Mouse (Mus musculus) midbrain, embryonic 14.5 days (tissue): ENCODE data around the gene Ccdc181. TPM values are rescaled to one million over a fixed set of nuclear protein-coding genes. Genes with fewer than 3 reads are reported as not detected.
"Not testable (repeated sequence)": the region's sequence is repeated elsewhere in the genome, so short reads cannot be mapped to it uniquely, and the experiment has no call there.

ENCODE experiments used
- ATAC-seq: fragments of 200-750 bp; cut with Nextera tagmentation; 2 replicates; pipeline ENCODE4 v1.8.0; 2017; ENCODE audit warnings: moderate number of reproducible peaks, moderate library complexity; ENCODE audit not compliant: low FRiP score, low TSS enrichment
- DNase-seq: peaks from one replicate; pipeline ENCODE4 v3.0.0-alpha.2; 2015
- H3K27ac ChIP-seq: fragments of 300-500 bp; sonication (generic); replicated peaks from 2 replicates; pipeline ENCODE4 v1.5.1; 2014; ENCODE audit warnings: mild to moderate bottlenecking, low read depth, low read length, moderate library complexity
- H3K27me3 ChIP-seq: fragments of 300-500 bp; sonication (generic); 2 replicates; pipeline ENCODE4 v1.6.1; 2014; ENCODE audit warnings: low read length, control low read depth, mixed read lengths; ENCODE audit not compliant: control insufficient read depth, insufficient read depth
- H3K36me3 ChIP-seq: fragments of 300-500 bp; sonication (generic); 2 replicates; pipeline ENCODE4 v1.6.1; 2014; ENCODE audit warnings: low read length, control low read depth; ENCODE audit not compliant: control insufficient read depth, insufficient read depth
- H3K4me1 ChIP-seq: fragments of 300-500 bp; sonication (generic); 2 replicates; pipeline ENCODE4 v1.6.1; 2014; ENCODE audit warnings: mild to moderate bottlenecking, antibody characterized with exemption, low read length, control low read depth; ENCODE audit not compliant: control insufficient read depth, insufficient read depth
- H3K4me2 ChIP-seq: fragments of 300-500 bp; sonication (generic); 2 replicates; pipeline ENCODE4 v1.6.1; 2014; ENCODE audit warnings: mild to moderate bottlenecking, low read length, moderate library complexity
- H3K4me3 ChIP-seq: fragments of 300-500 bp; sonication (generic); replicated peaks from 2 replicates; pipeline ENCODE4 v1.5.1; 2014; ENCODE audit warnings: low read depth, low read length
- H3K9ac ChIP-seq: fragments of 300-500 bp; sonication (generic); replicated peaks from 2 replicates; pipeline ENCODE4 v1.6.1; 2014; ENCODE audit warnings: mild to moderate bottlenecking, low read length, moderate library complexity
- H3K9me3 ChIP-seq: fragments of 300-500 bp; sonication (generic); 2 replicates; pipeline ENCODE4 v1.6.1; 2016; ENCODE audit warnings: low read length, control low read depth, mixed read lengths; ENCODE audit not compliant: control insufficient read depth
- WGBS: fragments of 180-500 bp; shearing (Covaris S2); extraction: QIAGEN DNeasy Blood & Tissue Kit; methylation state at CpG from one replicate; pipeline ENCODE4 v1.1.7; 2014; 5-methylcytosine and 5-hydroxymethylcytosine counted together
- polyA plus RNA-seq: library from polyadenylated mRNA; unstranded; fragments of >200 nt; fragmentation: Nextera tagmentation; extraction: Ambion mirVana; gene quantifications from 2 replicates; pipeline ENCODE4 v1.2.1, GENCODE M21; 2014

Gene Ccdc181
- polyA plus RNA-seq, result 19.9 and 25.4 TPM in 2 replicates

DNA sequence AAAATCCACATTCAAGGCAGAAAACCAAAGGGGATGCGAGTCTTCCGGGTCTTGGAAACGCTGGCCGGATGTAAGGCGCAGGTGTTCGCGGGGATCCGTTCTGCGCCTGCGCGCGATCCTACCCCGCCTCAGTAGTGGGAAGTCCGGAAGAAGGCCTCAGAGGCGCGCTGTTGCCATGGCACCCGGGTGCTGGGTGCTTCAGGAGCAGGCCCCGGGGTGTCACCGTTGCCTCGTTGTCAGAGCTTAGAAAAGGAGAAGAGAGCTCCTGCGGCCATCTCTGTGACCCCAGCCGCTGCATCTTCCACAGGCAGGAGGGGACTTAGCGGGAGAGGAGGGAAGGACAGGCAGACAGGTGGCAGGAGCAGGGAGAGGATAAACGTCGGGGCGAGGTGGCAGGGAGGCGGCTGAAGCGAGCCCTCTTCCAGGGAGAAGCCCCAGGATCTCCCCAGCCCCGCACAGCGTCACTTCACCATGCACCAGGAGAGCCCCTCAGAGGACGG lies at the start of gene Ccdc181:
Gene Ccdc181, plus strand, starts transcription at position 131 of the 500 bp plus-strand sequence.
- DNase-seq (peak; percentile 97), ATAC-seq (peak; percentile 99)
- H3K36me3 ChIP-seq, result 0 out of 2 replicates have a peak, but pooled peaks cover 9% of the 10 kb centered on the region
- peak within 1 kb of the TSS; percentile 65 for H3K4me3 ChIP-seq
- H3K9ac ChIP-seq, result peak within 1 kb of the TSS; percentile 62
- H3K4me2 ChIP-seq, result peak within 1 kb of the TSS; percentile 77
- no peaks in the 10 kb centered on the region for H3K27me3 ChIP-seq
- H3K4me1 ChIP-seq, result no peaks in the 10 kb centered on the region
- WGBS, result under 1% methylated on average over 31 of the region's 31 CpGs
- peak within 1 kb of the TSS; percentile 87 for H3K27ac ChIP-seq
- no peaks in the 10 kb centered on the region for H3K9me3 ChIP-seq

GRCm38 (mm10) chr1:164231937-164232570 lies 43.3 kb upstream of the Ccdc181 start:
- 82% methylated on average over 2 of the region's 4 CpGs for WGBS
- ATAC-seq, DNase-seq: not testable (repeated sequence)

DNA sequence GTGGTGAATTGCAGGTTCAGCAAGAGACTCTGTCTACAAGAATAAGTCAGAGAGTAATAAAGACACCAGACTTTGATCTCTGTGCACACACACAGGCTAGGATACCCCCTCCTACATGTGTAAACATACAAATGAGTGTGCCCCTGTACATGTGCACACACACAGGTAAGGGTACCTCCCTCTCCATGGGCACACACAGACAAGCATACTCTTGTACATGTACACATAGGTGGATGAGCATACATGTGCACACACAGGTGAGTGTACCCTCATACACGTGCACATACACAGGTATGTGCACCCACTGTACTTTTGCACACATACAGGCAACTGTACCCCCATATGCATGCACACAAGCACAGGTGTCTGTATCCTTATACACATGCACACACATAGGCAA lies 41.9 kb upstream of the Ccdc181 start:
- H3K4me3 ChIP-seq, result no peak overlapping the region
- H3K36me3 ChIP-seq, result no peaks in the 10 kb centered on the region
- 91% methylated on average over 1 of the region's 1 CpGs for WGBS
- H3K9ac ChIP-seq, result no peak overlapping the region
- H3K27me3 ChIP-seq, result no peaks in the 10 kb centered on the region
- no peaks in the 10 kb centered on the region for H3K4me1 ChIP-seq
- H3K4me2 ChIP-seq, result no peak overlapping the region
- H3K27ac ChIP-seq, result no peak overlapping the region
- ATAC-seq (no peak), DNase-seq (no peak)
- H3K9me3 ChIP-seq, result no peaks in the 10 kb centered on the region

More at GRCm38 (mm10) chr1:164231937-164232570, 43.3 kb upstream of the Ccdc181 start:
- H3K4me2 ChIP-seq, H3K27ac ChIP-seq, H3K9me3 ChIP-seq, H3K27me3 ChIP-seq, H3K4me1 ChIP-seq, H3K36me3 ChIP-seq, H3K9ac ChIP-seq, H3K4me3 ChIP-seq: not testable (repeated sequence)

GRCm38 (mm10) chr1:164235078-164235477 lies 40.3 kb upstream of the Ccdc181 start:
- DNase-seq, result no peak
- Histone ChIP-seq H3K9ac (no peak overlapping the region), H3K36me3 (no peaks in the 10 kb centered on the region), H3K27me3 (no peaks in the 10 kb centered on the region), H3K27ac (no peak overlapping the region), H3K4me2 (no peak overlapping the region), H3K4me3 (no peak overlapping the region), H3K9me3 (no peaks in the 10 kb centered on the region), H3K4me1 (no peaks in the 10 kb centered on the region)
- 65% methylated on average over 7 of the region's 7 CpGs for WGBS
- ATAC-seq, result no peak

DNA sequence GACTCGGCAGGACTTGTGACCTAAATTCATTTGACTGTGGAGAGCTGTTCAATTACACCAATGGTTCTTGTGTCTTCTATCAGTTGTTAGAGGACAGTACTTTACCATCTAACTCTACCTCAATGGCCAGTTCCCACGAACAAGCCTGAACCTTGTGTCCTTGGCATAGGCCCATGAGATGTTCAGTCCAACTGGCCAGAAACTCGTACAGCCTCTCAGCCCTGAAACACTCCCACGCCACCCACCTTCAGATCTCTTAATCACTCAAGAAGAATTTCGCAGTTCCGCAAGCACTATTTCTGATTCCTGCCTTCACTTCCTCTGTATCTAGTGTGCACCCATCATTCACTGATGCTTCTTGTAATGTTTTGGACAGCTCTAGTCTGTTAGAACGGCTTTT lies 39.3 kb upstream of the Ccdc181 start:
- no peaks in the 10 kb centered on the region for H3K9me3 ChIP-seq
- no peak for ATAC-seq
- no peaks in the 10 kb centered on the region for H3K4me1 ChIP-seq
- H3K9ac ChIP-seq, result no peak overlapping the region
- H3K27ac ChIP-seq, result no peak overlapping the region
- no peak overlapping the region for H3K4me2 ChIP-seq
- WGBS, result 38% methylated on average over 7 of the region's 7 CpGs
- no peaks in the 10 kb centered on the region for H3K27me3 ChIP-seq
- DNase-seq, result no peak
- H3K36me3 ChIP-seq, result no peaks in the 10 kb centered on the region
- H3K4me3 ChIP-seq, result no peak overlapping the region

GRCm38 (mm10) chr1:164241494-164241893 lies 33.9 kb upstream of the Ccdc181 start:
- no peak overlapping the region for H3K27ac ChIP-seq
- 79% methylated on average over 2 of the region's 2 CpGs for WGBS
- no peaks in the 10 kb centered on the region for H3K36me3 ChIP-seq
- ATAC-seq (no peak), DNase-seq (no peak)
- H3K4me3 ChIP-seq, result no peak overlapping the region
- no peaks in the 10 kb centered on the region for H3K4me1 ChIP-seq
- no peak overlapping the region for H3K9ac ChIP-seq
- no peak overlapping the region for H3K4me2 ChIP-seq
- H3K27me3 ChIP-seq, result no peaks in the 10 kb centered on the region
- no peaks in the 10 kb centered on the region for H3K9me3 ChIP-seq

GRCm38 (mm10) chr1:164242809-164243208 lies 32.6 kb upstream of the Ccdc181 start:
- H3K4me1 ChIP-seq, result 0 out of 2 replicates have a peak, but pooled peaks cover 4% of the 10 kb centered on the region
- H3K36me3 ChIP-seq, result no peaks in the 10 kb centered on the region
- H3K27me3 ChIP-seq, result no peaks in the 10 kb centered on the region
- H3K9ac ChIP-seq, result no peak overlapping the region
- H3K4me3 ChIP-seq, result no peak overlapping the region
- 68% methylated on average over 8 of the region's 8 CpGs for WGBS
- no peaks in the 10 kb centered on the region for H3K9me3 ChIP-seq
- peak; percentile 9 for DNase-seq
- no peak for ATAC-seq
- no peak overlapping the region for H3K4me2 ChIP-seq
- no peak overlapping the region for H3K27ac ChIP-seq

GRCm38 (mm10) chr1:164247442-164247841 lies 27.9 kb upstream of the Ccdc181 start:
- no peaks in the 10 kb centered on the region for H3K27me3 ChIP-seq
- H3K9ac ChIP-seq, result peak overlapping the region; percentile 66; the same call in 1 of the 2 replicates
- H3K27ac ChIP-seq, result no peak overlapping the region
- ATAC-seq, result no peak
- H3K9me3 ChIP-seq, result no peaks in the 10 kb centered on the region
- DNase-seq, result no peak
- H3K4me2 ChIP-seq, result peak overlapping the region; percentile 81
- peaks cover 20% of the 10 kb centered on the region for H3K4me1 ChIP-seq
- 0 out of 2 replicates have a peak overlapping the region, but pooled peaks have one; percentile 68 for H3K4me3 ChIP-seq
- WGBS, result 37% methylated on average over 8 of the region's 8 CpGs
- H3K36me3 ChIP-seq, result no peaks in the 10 kb centered on the region

DNA sequence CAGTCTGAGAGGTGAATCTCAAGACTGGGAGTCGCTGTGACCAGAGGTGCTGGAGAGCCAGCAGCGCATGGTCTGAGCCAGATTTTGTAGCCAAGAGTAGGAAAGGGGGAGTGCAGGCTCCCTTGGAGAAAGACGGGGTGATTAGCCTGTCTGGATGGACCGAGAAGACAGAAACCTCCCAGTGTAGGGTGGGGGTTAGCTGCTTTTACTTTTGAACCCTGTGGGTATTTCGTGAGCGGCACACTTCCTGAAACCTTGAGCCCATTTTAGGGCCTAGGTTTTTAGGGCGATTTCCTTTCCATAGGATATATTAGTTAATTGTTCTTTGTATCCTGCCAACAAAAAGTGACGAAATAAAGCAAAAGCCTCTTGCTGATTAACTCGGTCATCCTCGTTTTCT lies 27.4 kb upstream of the Ccdc181 start:
- ATAC-seq (no peak), DNase-seq (peak; percentile 24)
- Histone ChIP-seq H3K4me1 (peaks cover 20% of the 10 kb centered on the region), H3K4me2 (peak overlapping the region; percentile 81), H3K9ac (peak overlapping the region; percentile 66), H3K9me3 (no peaks in the 10 kb centered on the region), H3K27ac (peak overlapping the region; percentile 70; the same call in 1 of the 2 replicates), H3K4me3 (peak overlapping the region; percentile 68), H3K27me3 (no peaks in the 10 kb centered on the region), H3K36me3 (no peaks in the 10 kb centered on the region)
- WGBS, result 7% methylated on average over 10 of the region's 10 CpGs
